Mouse (Mus musculus) hindbrain, postnatal 0 days (tissue): Measurements from ENCODE around the gene Ptpn14. TPM values are rescaled to one million over a fixed set of nuclear protein-coding genes. Genes with fewer than 3 reads are reported as not detected.

Source experiments
- ATAC-seq: fragments of 200-750 bp; cut with Nextera tagmentation; 2 replicates; pipeline ENCODE4 v1.8.0; 2017; ENCODE audit warnings: mild to moderate bottlenecking, moderate TSS enrichment, moderate library complexity
- DNase-seq: peaks from one replicate; pipeline ENCODE4 v3.0.0-alpha.2; 2015; ENCODE audit warnings: low spot score
- H3K27ac ChIP-seq: fragments of 300-500 bp; sonication (generic); 2 replicates; pipeline ENCODE4 v1.5.1; 2014; ENCODE audit warnings: mild to moderate bottlenecking
- H3K27me3 ChIP-seq: fragments of 300-500 bp; sonication (generic); 2 replicates; pipeline ENCODE4 v1.6.1; 2014; ENCODE audit warnings: low read length, mixed read lengths; ENCODE audit not compliant: insufficient read depth
- H3K36me3 ChIP-seq: fragments of 300-500 bp; sonication (generic); 2 replicates; pipeline ENCODE4 v1.6.1; 2014; ENCODE audit warnings: low read length, mixed read lengths; ENCODE audit not compliant: insufficient read depth
- H3K4me1 ChIP-seq: fragments of 300-500 bp; sonication (generic); 2 replicates; pipeline ENCODE4 v1.6.1; 2014; ENCODE audit warnings: antibody characterized with exemption, low read length, mixed read lengths; ENCODE audit not compliant: insufficient read depth
- H3K4me2 ChIP-seq: fragments of 300-500 bp; sonication (generic); 2 replicates; pipeline ENCODE4 v1.6.1; 2014; ENCODE audit warnings: low read depth, mild to moderate bottlenecking, low read length, moderate library complexity, mixed read lengths
- H3K4me3 ChIP-seq: fragments of 300-500 bp; sonication (generic); 2 replicates; pipeline ENCODE4 v1.5.1; 2014; ENCODE audit warnings: low read length
- H3K9ac ChIP-seq: fragments of 300-500 bp; sonication (generic); replicated peaks from 2 replicates; pipeline ENCODE4 v1.6.1; 2014; ENCODE audit warnings: mild to moderate bottlenecking, low read length, moderate library complexity, mixed read lengths
- H3K9me3 ChIP-seq: fragments of 300-500 bp; sonication (generic); 2 replicates; pipeline ENCODE4 v1.6.1; 2016; ENCODE audit warnings: low read length, mixed read lengths
- CTCF ChIP-seq: IDR thresholded peaks from 2 replicates; pipeline ENCODE4 v1.5.1; 2016; ENCODE audit warnings: antibody characterized with exemption, control low read depth, low read depth
- WGBS: fragments of 180-500 bp; shearing (Covaris S2); extraction: QIAGEN DNeasy Blood & Tissue Kit; methylation state at CpG from one replicate; pipeline ENCODE4 v1.1.7; 2014; 5-methylcytosine and 5-hydroxymethylcytosine counted together
- polyA plus RNA-seq: library from polyadenylated mRNA; unstranded; fragments of >200 nt; fragmentation: Nextera tagmentation; extraction: Ambion mirVana; gene quantifications from 2 replicates; pipeline ENCODE4 v1.2.1, GENCODE M21; 2015
- total RNA-seq: library from RNA; depleted of rRNA; stranded (reverse); fragments of >200 nt; gene quantifications from 2 replicates; pipeline ENCODE4 v1.2.3, GENCODE M21; 2014

Ptpn14 gene
- total and polyA plus RNA-seq, 2 experiments from 2014 or later, result 1.4 to 8.2 TPM

GRCm38 (mm10) chr1:189774778-189775177, 46.7 kb downstream of the Ptpn14 start:
- H3K9me3 ChIP-seq, result no peaks in the 10 kb centered on the region
- H3K36me3 ChIP-seq, result no peaks in the 10 kb centered on the region
- H3K27ac ChIP-seq, result no peak overlapping the region
- 92% methylated on average over 1 of the region's 1 CpGs for WGBS
- ATAC-seq, result no peak
- TF ChIP-seq CTCF, result no peak
- no peaks in the 10 kb centered on the region for H3K4me1 ChIP-seq
- no peaks in the 10 kb centered on the region for H3K27me3 ChIP-seq
- no peak overlapping the region for H3K9ac ChIP-seq
- no peak for DNase-seq
- no peak overlapping the region for H3K4me2 ChIP-seq
- no peak overlapping the region for H3K4me3 ChIP-seq

GRCm38 (mm10) chr1:189777207-189777606, 49.1 kb downstream of the Ptpn14 start:
- no peak for TF ChIP-seq CTCF
- DNase-seq (no peak), ATAC-seq (no peak)
- Histone ChIP-seq H3K9me3 (no peaks in the 10 kb centered on the region), H3K4me3 (no peak overlapping the region), H3K4me2 (no peak overlapping the region), H3K27me3 (no peaks in the 10 kb centered on the region), H3K4me1 (no peaks in the 10 kb centered on the region), H3K27ac (no peak overlapping the region), H3K36me3 (no peaks in the 10 kb centered on the region), H3K9ac (no peak overlapping the region)
- WGBS, result 87% methylated on average over 6 of the region's 6 CpGs

- Histone ChIP-seq H3K27ac (no peak overlapping the region), H3K4me1 (no peaks in the 10 kb centered on the region), H3K9ac (no peak overlapping the region), H3K36me3 (no peaks in the 10 kb centered on the region), H3K27me3 (no peaks in the 10 kb centered on the region), H3K4me3 (no peak overlapping the region), H3K9me3 (no peaks in the 10 kb centered on the region), H3K4me2 (no peak overlapping the region)
- 49% methylated on average over 5 of the region's 5 CpGs for WGBS
- no peak for TF ChIP-seq CTCF
- no peak for DNase-seq
- no peak for ATAC-seq
Measured at GRCm38 (mm10) chr1:189778343-189778742, 50.3 kb downstream of the Ptpn14 start.

GRCm38 (mm10) chr1:189779226-189779625, 51.2 kb downstream of the Ptpn14 start:
- Histone ChIP-seq H3K36me3 (no peaks in the 10 kb centered on the region), H3K27me3 (no peaks in the 10 kb centered on the region), H3K4me2 (no peak overlapping the region), H3K4me1 (no peaks in the 10 kb centered on the region), H3K4me3 (no peak overlapping the region), H3K27ac (no peak overlapping the region), H3K9ac (no peak overlapping the region), H3K9me3 (no peaks in the 10 kb centered on the region)
- ATAC-seq, result no peak
- no peak for DNase-seq
- 61% methylated on average over 3 of the region's 3 CpGs for WGBS
- TF ChIP-seq CTCF, result no peak

- Histone ChIP-seq H3K4me1 (no peaks in the 10 kb centered on the region), H3K9ac (no peak overlapping the region), H3K36me3 (no peaks in the 10 kb centered on the region), H3K9me3 (no peaks in the 10 kb centered on the region), H3K4me2 (no peak overlapping the region), H3K27ac (no peak overlapping the region), H3K27me3 (no peaks in the 10 kb centered on the region), H3K4me3 (no peak overlapping the region)
- DNase-seq (no peak), ATAC-seq (no peak)
- no peak for TF ChIP-seq CTCF
- WGBS, result 82% methylated on average over 10 of the region's 10 CpGs
Measured at GRCm38 (mm10) chr1:189781721-189782345, 53.8 kb downstream of the Ptpn14 start.

GRCm38 (mm10) chr1:189782709-189783108, 54.6 kb downstream of the Ptpn14 start:
- DNase-seq (no peak), ATAC-seq (no peak)
- 89% methylated on average over 6 of the region's 6 CpGs for WGBS
- Histone ChIP-seq H3K27ac (no peak overlapping the region), H3K4me3 (no peak overlapping the region), H3K4me1 (no peaks in the 10 kb centered on the region), H3K4me2 (no peak overlapping the region), H3K9ac (no peak overlapping the region), H3K27me3 (no peaks in the 10 kb centered on the region), H3K36me3 (no peaks in the 10 kb centered on the region), H3K9me3 (no peaks in the 10 kb centered on the region)
- no peak for TF ChIP-seq CTCF

GRCm38 (mm10) chr1:189784503-189784902, 56.4 kb downstream of the Ptpn14 start:
- ATAC-seq (no peak), DNase-seq (no peak)
- no peak overlapping the region for H3K4me3 ChIP-seq
- H3K27ac ChIP-seq, result no peak overlapping the region
- H3K9ac ChIP-seq, result no peak overlapping the region
- H3K9me3 ChIP-seq, result no peaks in the 10 kb centered on the region
- 80% methylated on average over 7 of the region's 7 CpGs for WGBS
- no peaks in the 10 kb centered on the region for H3K4me1 ChIP-seq
- H3K4me2 ChIP-seq, result no peak overlapping the region
- no peaks in the 10 kb centered on the region for H3K27me3 ChIP-seq
- no peaks in the 10 kb centered on the region for H3K36me3 ChIP-seq
- no peak for TF ChIP-seq CTCF
